Mouse (Mus musculus) testis, adult 2 months (tissue): ENCODE data around the gene Dpp6. TPM values are rescaled to one million over a fixed set of nuclear protein-coding genes. Genes with fewer than 3 reads are reported as not detected.

Experiments
- H3K27ac ChIP-seq: fragments of 200-500 bp; 2 replicates; pipeline ENCODE4 v1.5.1; 2012; ENCODE audit warnings: low read depth, low read length; ENCODE audit not compliant: control insufficient read depth, insufficient read depth
- H3K27me3 ChIP-seq: fragments of 200-500 bp; 2 replicates; pipeline ENCODE4 v1.6.1; 2012; ENCODE audit warnings: mild to moderate bottlenecking, low read length, moderate library complexity; ENCODE audit not compliant: control insufficient read depth, insufficient read depth
- H3K36me3 ChIP-seq: fragments of 200-500 bp; 2 replicates; pipeline ENCODE4 v1.6.1; 2012; ENCODE audit warnings: mild to moderate bottlenecking, low read length; ENCODE audit not compliant: control insufficient read depth, insufficient read depth
- H3K4me1 ChIP-seq: fragments of 200-500 bp; 2 replicates; pipeline ENCODE4 v1.6.1; 2012; ENCODE audit warnings: low read length; ENCODE audit not compliant: control insufficient read depth, insufficient read depth
- H3K4me3 ChIP-seq: fragments of 200-500 bp; 2 replicates; pipeline ENCODE4 v1.5.1; 2012; ENCODE audit warnings: low read depth, mild to moderate bottlenecking, low read length, moderate library complexity, mixed read lengths; ENCODE audit not compliant: control insufficient read depth
- CTCF ChIP-seq: fragments of 200-500 bp; IDR thresholded peaks from 2 replicates; pipeline ENCODE4 v1.5.1; 2012; ENCODE audit warnings: low read depth, mild to moderate bottlenecking, inconsistent platforms, low read length, moderate library complexity; ENCODE audit not compliant: control insufficient read depth, insufficient read depth, insufficient replicate concordance
- POLR2A ChIP-seq: fragments of 200-500 bp; IDR thresholded peaks from 2 replicates; pipeline ENCODE4 v1.6.1; 2012; ENCODE audit warnings: low read depth, mild to moderate bottlenecking, inconsistent platforms, low read length, moderate library complexity; ENCODE audit not compliant: control insufficient read depth
- polyA plus RNA-seq: library from polyadenylated mRNA; depleted of rRNA; stranded (reverse); fragments of >200 nt; gene quantifications from 2 replicates; pipeline ENCODE4 v1.2.3, GENCODE M21; 2012

Gene Dpp6
- polyA plus RNA-seq, 1 experiment: 8.3 TPM

DNA sequence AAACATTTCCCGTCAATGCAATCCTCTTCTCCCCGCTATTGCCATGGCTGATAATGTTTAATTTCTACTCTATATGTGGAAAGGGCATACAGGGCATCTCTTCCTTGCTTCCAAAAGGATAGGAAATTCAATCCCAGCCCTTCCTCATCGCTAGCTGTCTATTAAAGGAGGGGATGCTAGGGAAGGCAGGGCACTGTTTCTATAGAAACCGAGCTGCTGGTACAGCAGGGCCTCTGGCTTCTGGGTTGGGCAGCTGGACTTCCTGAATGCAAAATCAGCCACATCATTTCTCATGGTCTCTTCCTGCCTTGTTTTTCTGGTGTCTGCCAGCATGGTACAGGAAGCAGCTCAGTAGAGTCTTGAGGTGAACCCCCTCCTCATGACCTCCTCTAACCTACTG, 243.1 kb downstream of the Dpp6 start:
- Histone ChIP-seq H3K36me3 (no peaks in the 10 kb centered on the region), H3K27ac (no peak overlapping the region), H3K4me3 (no peak overlapping the region), H3K4me1 (no peaks in the 10 kb centered on the region), H3K27me3 (no peaks in the 10 kb centered on the region)
- TF ChIP-seq CTCF: no peak
- TF ChIP-seq POLR2A: no peak

DNA sequence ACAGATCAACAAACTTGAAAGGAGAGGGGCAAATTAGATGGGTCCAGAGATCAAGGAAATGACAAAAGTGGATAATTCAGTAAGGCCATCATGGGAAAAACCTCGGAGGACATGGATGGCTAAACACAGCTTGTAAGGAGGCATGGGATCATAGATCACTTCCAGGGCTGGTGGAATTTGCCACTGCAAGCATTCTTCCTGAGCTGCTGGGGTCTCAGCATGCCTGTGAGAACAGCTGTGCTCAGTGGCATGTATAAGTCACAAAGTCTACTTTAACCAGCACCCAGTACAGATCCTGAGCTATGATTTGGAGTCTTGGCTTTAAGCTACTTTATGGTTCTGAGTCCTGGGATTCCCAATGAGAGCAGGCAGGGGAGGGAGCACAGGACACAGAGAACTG, 246.9 kb downstream of the Dpp6 start:
- no peak overlapping the region for H3K4me3 ChIP-seq

DNA sequence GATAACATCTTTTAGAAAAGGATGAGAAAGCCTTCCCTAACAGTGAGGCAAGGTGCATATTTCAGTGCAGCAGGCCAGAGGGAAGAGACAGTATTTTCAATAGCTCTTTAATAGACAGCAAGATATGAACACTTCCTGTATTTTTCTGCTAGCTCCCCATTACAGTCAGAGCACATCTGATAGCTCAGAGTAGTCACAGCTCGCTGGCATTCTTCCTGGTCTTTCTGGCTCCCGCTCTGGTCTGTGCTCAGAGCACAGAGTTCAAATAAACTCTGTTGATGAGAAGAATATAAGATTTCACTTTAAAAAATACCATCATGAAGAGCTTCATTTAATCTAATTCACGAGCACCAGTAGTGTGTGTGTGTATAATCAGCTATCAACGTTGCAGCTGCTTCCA, 249.8 kb downstream of the Dpp6 start:
- Histone ChIP-seq H3K36me3 (no peaks in the 10 kb centered on the region), H3K4me1 (no peaks in the 10 kb centered on the region), H3K27ac (no peak overlapping the region), H3K27me3 (no peaks in the 10 kb centered on the region), H3K4me3 (no peak overlapping the region)
- TF ChIP-seq CTCF (no peak), POLR2A (no peak)

More for the DNA sequence above, 246.9 kb downstream of the Dpp6 start:
- no peaks in the 10 kb centered on the region for H3K36me3 ChIP-seq
- no peak overlapping the region for H3K27ac ChIP-seq
- no peak for TF ChIP-seq CTCF
- TF ChIP-seq POLR2A: no peak
- no peaks in the 10 kb centered on the region for H3K27me3 ChIP-seq
- no peaks in the 10 kb centered on the region for H3K4me1 ChIP-seq

DNA sequence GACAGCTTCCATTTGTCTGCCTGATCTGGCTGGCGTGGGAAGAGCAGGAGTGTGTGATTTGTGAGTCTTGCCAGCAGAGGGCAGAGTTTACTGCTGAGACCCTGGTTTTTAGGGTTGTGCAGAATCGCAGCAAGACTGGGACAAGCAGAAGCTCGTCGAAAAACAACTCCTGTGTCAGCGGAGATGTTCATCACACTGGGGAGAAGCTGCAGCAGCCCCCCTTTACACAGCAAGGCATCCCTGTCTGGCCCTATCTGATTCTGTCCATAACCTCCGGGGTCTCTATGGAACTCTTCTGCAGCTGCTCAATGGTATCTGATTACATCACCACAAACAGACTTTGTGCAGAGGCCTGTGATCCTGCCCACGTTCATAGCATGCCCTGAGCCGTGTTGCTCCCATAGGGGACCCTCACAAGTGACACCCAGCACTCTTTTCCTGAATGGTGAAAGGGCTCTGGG, 258.2 kb downstream of the Dpp6 start:
- Histone ChIP-seq H3K27ac (no peak overlapping the region), H3K4me1 (no peaks in the 10 kb centered on the region), H3K4me3 (no peak overlapping the region), H3K27me3 (no peaks in the 10 kb centered on the region), H3K36me3 (no peaks in the 10 kb centered on the region)
- peak; percentile 54; the same call in 1 of the 2 replicates for TF ChIP-seq CTCF
- TF ChIP-seq POLR2A: no peak

DNA sequence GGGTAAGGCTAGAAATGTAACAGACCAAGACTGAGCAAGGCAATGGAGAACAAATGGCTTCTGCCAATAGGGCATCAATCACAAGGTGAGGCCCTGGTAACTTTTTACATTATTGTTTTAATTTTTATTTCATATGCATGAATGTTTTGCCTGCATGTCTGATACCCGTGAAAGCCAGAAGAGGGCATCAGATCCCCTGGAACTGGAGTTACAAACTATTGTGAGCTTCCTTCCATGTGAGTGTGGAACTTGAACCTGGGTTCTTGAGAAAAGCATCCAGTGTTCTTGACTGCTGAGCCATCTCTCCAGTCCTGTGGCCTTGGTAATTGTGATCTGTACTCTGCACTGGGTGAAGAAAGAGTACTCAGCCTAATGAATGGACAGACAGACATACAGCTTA, 259.0 kb downstream of the Dpp6 start:
- H3K36me3 ChIP-seq: no peaks in the 10 kb centered on the region
- no peak overlapping the region for H3K4me3 ChIP-seq
- H3K4me1 ChIP-seq: no peaks in the 10 kb centered on the region
- TF ChIP-seq CTCF (no peak), POLR2A (no peak)
- no peaks in the 10 kb centered on the region for H3K27me3 ChIP-seq
- no peak overlapping the region for H3K27ac ChIP-seq

DNA sequence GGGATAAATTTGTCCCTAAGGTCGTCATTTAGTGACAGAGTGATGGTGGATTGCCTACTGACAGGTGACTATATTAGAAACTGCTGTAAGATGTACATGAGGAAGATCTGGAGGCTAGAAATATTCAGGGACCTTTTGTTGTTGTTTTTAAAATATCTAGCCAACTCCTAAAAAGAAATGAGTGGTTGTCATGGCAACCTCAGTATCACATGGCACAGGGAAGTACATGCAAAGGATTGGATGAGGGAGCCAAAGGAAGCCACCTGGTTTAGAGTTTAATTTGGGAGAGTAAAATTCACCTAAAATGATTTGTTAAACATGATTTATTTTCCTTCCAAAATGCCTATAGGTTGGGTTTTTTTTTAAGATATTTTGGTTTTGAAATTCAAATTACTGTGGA, 260.8 kb downstream of the Dpp6 start:
- Histone ChIP-seq H3K4me3 (no peak overlapping the region), H3K4me1 (no peaks in the 10 kb centered on the region), H3K36me3 (no peaks in the 10 kb centered on the region), H3K27me3 (no peaks in the 10 kb centered on the region), H3K27ac (no peak overlapping the region)
- TF ChIP-seq POLR2A (no peak), CTCF (no peak)

DNA sequence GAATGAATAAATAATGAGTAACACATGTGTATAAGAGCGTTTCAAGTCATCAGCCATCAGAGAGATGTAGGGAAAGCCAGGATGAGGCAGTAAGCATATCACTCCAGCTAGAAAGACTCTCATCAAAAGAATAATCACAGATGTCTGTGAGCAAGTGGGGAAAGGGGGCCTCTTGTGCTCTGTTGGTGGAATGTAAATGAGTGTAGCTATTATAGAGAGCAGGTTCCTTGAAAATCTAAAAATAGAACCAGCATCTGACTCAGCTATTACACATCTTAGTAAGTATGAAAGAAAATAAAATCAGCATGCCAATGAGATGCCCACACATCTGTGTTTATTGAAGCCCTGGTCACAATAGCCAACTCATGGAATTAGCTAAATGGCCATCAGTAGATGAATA, 264.3 kb downstream of the Dpp6 start:
- H3K36me3 ChIP-seq: no peaks in the 10 kb centered on the region
- H3K4me3 ChIP-seq: no peak overlapping the region
- H3K4me1 ChIP-seq: no peaks in the 10 kb centered on the region
- H3K27ac ChIP-seq: no peak overlapping the region
- TF ChIP-seq POLR2A (no peak), CTCF (no peak)
- no peaks in the 10 kb centered on the region for H3K27me3 ChIP-seq

DNA sequence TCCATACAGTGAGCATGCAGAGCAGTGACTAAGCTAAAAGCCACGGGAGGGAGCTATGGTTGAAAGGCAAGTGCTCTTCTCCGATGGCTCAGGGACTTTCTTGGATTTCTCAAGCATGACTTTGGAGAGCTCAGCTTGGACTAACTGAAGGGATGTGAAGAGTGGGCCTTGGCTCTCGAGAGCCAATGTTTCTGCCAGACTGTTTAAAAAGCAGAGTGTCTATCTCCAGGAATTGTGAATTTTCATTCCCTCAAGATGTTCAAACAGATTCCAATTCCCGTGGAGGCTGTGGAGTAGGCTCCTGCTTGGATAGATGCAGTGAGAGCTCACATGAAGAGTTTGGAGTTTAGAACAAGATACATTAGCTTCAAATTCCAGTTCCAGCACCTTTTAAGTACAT, 266.8 kb downstream of the Dpp6 start:
- H3K27me3 ChIP-seq: no peaks in the 10 kb centered on the region
- H3K36me3 ChIP-seq: no peaks in the 10 kb centered on the region
- H3K27ac ChIP-seq: no peak overlapping the region
- H3K4me3 ChIP-seq: no peak overlapping the region
- TF ChIP-seq POLR2A (no peak), CTCF (no peak)
- H3K4me1 ChIP-seq: no peaks in the 10 kb centered on the region
